Mouse (Mus musculus): ENCODE data around the gene Klk7. TPM values are rescaled to one million over a fixed set of nuclear protein-coding genes. Genes with fewer than 3 reads are reported as not detected.

The Klk7 gene
- total RNA-seq, 4 experiments from 2014 or later = not detected

GRCm38 (mm10) chr7:43796355-43796754 lies 14.7 kb upstream of the Klk7 start:
- DNase-seq (ENCODE audit: low spot score in 2 of 2) = no peak

- DNase-seq (ENCODE audit: low spot score in 2 of 2) = no peak
Measured at GRCm38 (mm10) chr7:43797333-43797769, 13.7 kb upstream of the Klk7 start, which contains the start of gene Klk8. Gene Klk8 (plus strand): TSS chr7:43797577.

GRCm38 (mm10) chr7:43797844-43798462 lies 13.1 kb upstream of the Klk7 start:
- no peak for DNase-seq (ENCODE audit: low spot score in 2 of 2)

GRCm38 (mm10) chr7:43799876-43800275 lies 11.2 kb upstream of the Klk7 start:
- DNase-seq (ENCODE audit: low spot score in 2 of 2) = no peak

- DNase-seq (ENCODE audit: low spot score in 2 of 2) = no peak
Measured at GRCm38 (mm10) chr7:43815211-43815610, 4.1 kb downstream of the Klk7 start.

- DNase-seq (ENCODE audit: low spot score in 2 of 2) = no peak
Measured at GRCm38 (mm10) chr7:43816746-43817145, 5.7 kb downstream of the Klk7 start.

- DNase-seq (ENCODE audit: low spot score in 2 of 2) = no peak
Measured at GRCm38 (mm10) chr7:43821581-43821980, 10.5 kb downstream of the Klk7 start.

GRCm38 (mm10) chr7:43824199-43824598 lies 13.1 kb downstream of the Klk7 start, which contains the start of gene Klk6:
Gene Klk6 (plus strand): TSS chr7:43824499.
- no peak for DNase-seq (ENCODE audit: low spot score in 2 of 2)

GRCm38 (mm10) chr7:43826056-43826455 lies 15.0 kb downstream of the Klk7 start:
- DNase-seq (ENCODE audit: low spot score in 2 of 2) = no peak

- no peak for DNase-seq (ENCODE audit: low spot score in 2 of 2)
Measured at GRCm38 (mm10) chr7:43827706-43828105, 16.6 kb downstream of the Klk7 start.

GRCm38 (mm10) chr7:43829006-43829405 lies 17.9 kb downstream of the Klk7 start:
- DNase-seq (ENCODE audit: low spot score in 2 of 2) = no peak

GRCm38 (mm10) chr7:43841701-43842100 lies 30.6 kb downstream of the Klk7 start, which contains the start of gene Klk5:
Gene Klk5 (plus strand): TSS chr7:43841971.
- DNase-seq (ENCODE audit: low spot score in 2 of 2) = no peak

GRCm38 (mm10) chr7:43843801-43844200 lies 32.7 kb downstream of the Klk7 start:
- no peak for DNase-seq (ENCODE audit: low spot score in 2 of 2)

GRCm38 (mm10) chr7:43851616-43852015 lies 40.5 kb downstream of the Klk7 start:
- no peak for DNase-seq (ENCODE audit: low spot score in 2 of 2)

- DNase-seq (ENCODE audit: low spot score in 2 of 2) = no peak
Measured at GRCm38 (mm10) chr7:43854642-43855380, 43.7 kb downstream of the Klk7 start.

- no peak for DNase-seq (ENCODE audit: low spot score in 2 of 2)
Measured at GRCm38 (mm10) chr7:43855709-43856108, 44.6 kb downstream of the Klk7 start.

- DNase-seq (ENCODE audit: low spot score in 2 of 2) = no peak
Measured at GRCm38 (mm10) chr7:43856307-43856706, 45.2 kb downstream of the Klk7 start.

GRCm38 (mm10) chr7:43857501-43857900 lies 46.4 kb downstream of the Klk7 start:
- DNase-seq (ENCODE audit: low spot score in 2 of 2) = no peak

GRCm38 (mm10) chr7:43860411-43860810 lies 49.3 kb downstream of the Klk7 start:
- no peak for DNase-seq (ENCODE audit: low spot score in 2 of 2)
